Comparison of ENCODE assay signal across 37 mouse cellular contexts in the genomic region with DNA sequence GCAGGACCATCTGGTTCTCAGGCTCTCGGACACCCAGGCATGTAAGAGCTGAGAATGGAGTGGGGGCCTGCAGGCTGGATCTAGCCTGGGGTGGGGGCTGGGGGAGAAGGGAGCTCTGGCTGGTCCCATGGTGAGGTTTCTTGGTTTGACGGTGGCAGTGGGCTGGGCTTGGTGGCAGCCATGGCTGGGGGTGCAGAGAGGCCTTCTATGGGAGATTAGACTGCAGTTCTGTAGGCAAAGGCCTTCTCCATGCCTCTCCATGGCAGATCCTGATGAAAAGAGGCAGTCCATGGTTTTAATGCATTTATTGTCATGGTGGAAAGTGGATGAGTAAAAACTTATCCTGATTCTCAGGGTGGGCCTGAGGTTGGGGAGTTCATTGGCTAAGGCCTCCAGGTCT. TPM values are rescaled to one million over a fixed set of nuclear protein-coding genes. Genes with fewer than 3 reads are reported as not detected.
"Had no signal": no experiment of that assay in that cellular context is flagged by ENCODE, and none has a peak within 500 bp of the region (broad histone marks: within the 10 kb centered on the region; RNA-seq: fewer than 3 reads in every experiment).

No protein-coding gene starts in this region.

- H3K27me3 ChIP-seq: limb, embryonic 12.5 days; limb, embryonic 13.5 days; limb, embryonic 15.5 days; liver, embryonic 12.5 days; liver, embryonic 13.5 days; liver, embryonic 15.5 days; lung, embryonic 15.5 days; midbrain, embryonic 12.5 days; midbrain, embryonic 13.5 days; midbrain, embryonic 15.5 days had no signal

- ATAC-seq: liver, embryonic 12.5 days; liver, postnatal 0 days; lung, postnatal 0 days; midbrain, embryonic 13.5 days; midbrain, embryonic 15.5 days; midbrain, embryonic 16.5 days had no signal

- H3K27ac ChIP-seq: limb, embryonic 10.5 days; limb, embryonic 12.5 days; limb, embryonic 13.5 days; limb, embryonic 15.5 days; liver, embryonic 12.5 days; liver, embryonic 13.5 days; liver, embryonic 14.5 days; liver, embryonic 15.5 days; lung, embryonic 15.5 days; macrophage; midbrain, embryonic 10.5 days; midbrain, embryonic 12.5 days; midbrain, embryonic 13.5 days; midbrain, embryonic 15.5 days had no signal

- H3K36me3 ChIP-seq: limb, embryonic 10.5 days; limb, embryonic 12.5 days; limb, embryonic 13.5 days; limb, embryonic 15.5 days; liver, embryonic 12.5 days; liver, embryonic 13.5 days; liver, embryonic 15.5 days; lung, embryonic 15.5 days; midbrain, embryonic 10.5 days; midbrain, embryonic 12.5 days; midbrain, embryonic 13.5 days; midbrain, embryonic 15.5 days had no signal

- H3K4me2 ChIP-seq: limb, embryonic 12.5 days; limb, embryonic 13.5 days; limb, embryonic 15.5 days; liver, embryonic 11.5 days; liver, embryonic 12.5 days; liver, embryonic 13.5 days; liver, embryonic 15.5 days; lung, embryonic 14.5 days; lung, embryonic 15.5 days; midbrain, embryonic 11.5 days; midbrain, embryonic 12.5 days; midbrain, embryonic 13.5 days; midbrain, embryonic 15.5 days had no signal

- H3K9me3 ChIP-seq: limb, embryonic 10.5 days; limb, embryonic 12.5 days; limb, embryonic 13.5 days; limb, embryonic 15.5 days; liver, embryonic 12.5 days; liver, embryonic 13.5 days; liver, embryonic 15.5 days; lung, embryonic 15.5 days; megakaryocyte, embryonic 14.5 days; midbrain, embryonic 10.5 days; midbrain, embryonic 12.5 days; midbrain, embryonic 13.5 days; midbrain, embryonic 15.5 days had no signal

- H3K4me3 ChIP-seq: limb, embryonic 10.5 days; limb, embryonic 12.5 days; limb, embryonic 13.5 days; limb, embryonic 15.5 days; liver, embryonic 12.5 days; liver, embryonic 13.5 days; liver, embryonic 15.5 days; lung, embryonic 15.5 days; megakaryocyte, embryonic 14.5 days; midbrain, embryonic 10.5 days; midbrain, embryonic 12.5 days; midbrain, embryonic 13.5 days; midbrain, embryonic 15.5 days; myocyte had no signal

- H3K4me1 ChIP-seq: limb, embryonic 10.5 days; limb, embryonic 12.5 days; limb, embryonic 13.5 days; liver, embryonic 12.5 days; liver, embryonic 13.5 days; liver, embryonic 15.5 days; midbrain, embryonic 10.5 days; midbrain, embryonic 12.5 days; midbrain, embryonic 13.5 days; midbrain, embryonic 15.5 days had no signal

- DNase-seq: left cerebral cortex, postnatal 4 days; liver; liver, embryonic 13.5 days; liver, postnatal 0 days; lung, adult 18-20 months; lung, adult 2 months; lung, embryonic 14.5 days; lung, postnatal 10 days; lung, postnatal 14 days; lung, postnatal 36 days; lung, postnatal 4 days; midbrain, embryonic 14.5 days had no signal

- H3K9ac ChIP-seq: limb, embryonic 12.5 days; limb, embryonic 13.5 days; limb, embryonic 15.5 days; liver, embryonic 12.5 days; liver, embryonic 13.5 days; liver, embryonic 14.5 days; liver, embryonic 15.5 days; liver, postnatal 0 days; lung, embryonic 14.5 days; lung, embryonic 15.5 days; midbrain, embryonic 12.5 days; midbrain, embryonic 13.5 days; midbrain, embryonic 15.5 days had no signal

RNA-seq across cellular contexts. Expression of gene Ccdc121, which starts 7.8 kb away (rescaled TPM):
- total RNA-seq: liver, adult 2 months; megakaryocyte progenitor cell, adult 5-6 weeks; megakaryocyte, adult 5-6 weeks; megakaryocyte-erythroid progenitor cell, adult 5-6 weeks; monocyte, adult 5-6 weeks had no signal
- polyA plus RNA-seq: limb, embryonic 10.5 days; limb, embryonic 12.5 days; liver, adult 2 months; liver, embryonic 11.5 days; liver, embryonic 12.5 days; liver, embryonic 13.5 days; liver, embryonic 14.5 days; liver, embryonic 15.5 days; liver, embryonic 16.5 days; liver, postnatal 0 days; macrophage; midbrain, embryonic 11.5 days; midbrain, embryonic 13.5 days; midbrain, embryonic 15.5 days; myocyte had no signal
